Mouse (Mus musculus): ENCODE data around the gene Paxip1. TPM values are rescaled to one million over a fixed set of nuclear protein-coding genes. Genes with fewer than 3 reads are reported as not detected.

Paxip1 gene
- 33.2 and 33.4 TPM in 2 replicates for polyA plus RNA-seq (2012; rRNA removed)

DNA sequence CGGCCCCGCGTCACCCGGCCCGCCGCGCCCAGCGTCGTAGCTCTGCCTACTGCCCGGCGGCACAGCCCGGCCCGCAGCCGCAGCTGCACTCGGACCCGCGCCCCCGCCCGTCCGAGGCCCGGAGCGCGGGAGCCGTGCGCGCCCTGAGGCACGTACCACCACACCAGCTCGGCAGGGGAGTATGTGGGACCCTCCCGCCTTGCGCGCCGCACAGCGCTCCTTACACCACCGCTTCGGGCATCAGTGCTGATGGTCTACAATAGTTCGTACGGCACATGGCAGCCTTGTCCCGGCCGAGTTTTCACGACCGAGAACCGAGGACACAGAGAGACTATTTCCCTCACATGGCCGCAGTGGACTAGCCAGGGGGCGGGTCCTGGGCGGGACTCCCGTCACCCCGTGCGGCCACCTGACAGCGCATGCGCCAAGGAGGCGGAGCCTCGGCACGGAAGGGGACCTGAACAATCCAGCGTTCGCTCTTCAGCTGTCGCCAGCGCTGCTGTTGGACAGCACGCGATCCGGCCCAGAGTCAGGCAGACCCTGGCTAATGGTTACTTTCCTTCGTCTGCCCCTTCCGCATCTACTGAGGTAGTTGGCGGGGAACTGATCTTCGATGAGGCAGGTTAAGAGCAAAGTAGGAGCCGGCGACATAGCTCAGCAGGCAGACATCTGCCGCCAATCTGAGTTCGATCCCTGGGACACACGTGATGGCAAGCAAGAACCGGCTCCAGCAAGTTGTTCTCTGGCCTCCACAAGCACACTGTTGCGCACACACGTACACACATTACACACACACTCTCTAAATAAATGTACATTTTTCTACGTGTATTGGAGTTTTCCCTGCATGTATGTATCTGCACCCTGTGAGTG lies at the start of gene Paxip1:
Gene Paxip1, minus strand, starts transcription at position 389 of the 870 bp plus-strand sequence.
- TF ChIP-seq CTCF (IDR thresholded peaks at IDR 0.05; ENCODE audit: extremely low read depth, insufficient read depth, low read length) (no peak), POLR2A (IDR thresholded peaks at IDR 0.05; ENCODE audit: extremely low read depth, insufficient read depth, low read length) (peak; percentile 100)
- peaks cover 5% of the 10 kb centered on the region; the same call in 1 of the 2 replicates for H3K4me1 ChIP-seq (ENCODE audit: control insufficient read depth, insufficient read depth, low read length)

DNA sequence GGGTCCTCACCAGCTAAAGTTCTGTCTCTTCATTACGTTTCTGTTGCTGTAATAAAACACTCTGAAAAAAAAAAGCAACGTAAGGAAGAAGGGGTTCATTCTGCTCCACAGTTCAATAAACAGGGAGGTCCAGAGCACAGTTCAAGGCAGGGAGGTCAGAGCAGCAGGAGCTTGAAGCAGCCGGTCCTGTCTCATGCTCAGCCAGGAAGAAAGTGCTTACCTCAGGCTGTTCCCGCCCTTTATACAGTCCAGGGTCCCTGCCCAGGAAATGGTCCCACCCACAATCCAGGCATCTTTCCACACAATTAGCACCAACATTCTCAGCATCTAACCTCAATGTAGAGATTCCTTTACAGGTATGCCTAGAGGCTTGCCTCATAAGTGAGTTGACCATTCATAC lies 46.6 kb upstream of the Paxip1 start:
- no peak overlapping the region for H3K4me3 ChIP-seq (ENCODE audit: insufficient read depth, low read length)
- TF ChIP-seq CTCF (IDR thresholded peaks at IDR 0.05; ENCODE audit: extremely low read depth, insufficient read depth, low read length) (no peak), POLR2A (IDR thresholded peaks at IDR 0.05; ENCODE audit: extremely low read depth, insufficient read depth, low read length) (no peak)
- H3K4me1 ChIP-seq (ENCODE audit: control insufficient read depth, insufficient read depth, low read length), result no peaks in the 10 kb centered on the region
- H3K27ac ChIP-seq (ENCODE audit: insufficient read depth, low read length), result no peak overlapping the region

More for the DNA sequence above, at the start of gene Paxip1:
- peak within 1 kb of the TSS; percentile 86 for H3K27ac ChIP-seq (ENCODE audit: insufficient read depth, low read length)
- H3K4me3 ChIP-seq (ENCODE audit: insufficient read depth, low read length), result peak within 1 kb of the TSS; percentile 85

DNA sequence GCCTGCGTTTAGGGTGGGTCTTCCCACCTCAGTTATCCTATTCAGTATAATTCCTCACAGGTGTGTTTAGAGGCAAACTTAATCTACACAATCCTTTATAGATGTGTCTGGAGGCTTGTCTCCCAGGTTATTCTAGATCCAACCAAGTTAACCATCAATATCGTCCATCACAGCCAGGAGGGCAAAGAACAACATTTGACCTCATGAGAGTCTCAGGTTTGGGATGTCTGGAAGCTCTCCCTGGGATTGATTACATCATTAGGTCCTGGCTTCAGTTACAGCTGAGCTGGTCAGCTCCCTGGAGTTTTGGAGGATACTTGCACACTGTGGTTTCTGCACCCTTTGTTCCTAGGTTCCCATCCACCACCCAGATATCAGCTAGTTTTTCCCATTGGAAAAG lies 43.6 kb upstream of the Paxip1 start:
- no peak overlapping the region for H3K4me3 ChIP-seq (ENCODE audit: insufficient read depth, low read length)
- no peak overlapping the region for H3K27ac ChIP-seq (ENCODE audit: insufficient read depth, low read length)
- no peaks in the 10 kb centered on the region for H3K4me1 ChIP-seq (ENCODE audit: control insufficient read depth, insufficient read depth, low read length)
- no peak for TF ChIP-seq POLR2A (IDR thresholded peaks at IDR 0.05; ENCODE audit: extremely low read depth, insufficient read depth, low read length)
- no peak for TF ChIP-seq CTCF (IDR thresholded peaks at IDR 0.05; ENCODE audit: extremely low read depth, insufficient read depth, low read length)

DNA sequence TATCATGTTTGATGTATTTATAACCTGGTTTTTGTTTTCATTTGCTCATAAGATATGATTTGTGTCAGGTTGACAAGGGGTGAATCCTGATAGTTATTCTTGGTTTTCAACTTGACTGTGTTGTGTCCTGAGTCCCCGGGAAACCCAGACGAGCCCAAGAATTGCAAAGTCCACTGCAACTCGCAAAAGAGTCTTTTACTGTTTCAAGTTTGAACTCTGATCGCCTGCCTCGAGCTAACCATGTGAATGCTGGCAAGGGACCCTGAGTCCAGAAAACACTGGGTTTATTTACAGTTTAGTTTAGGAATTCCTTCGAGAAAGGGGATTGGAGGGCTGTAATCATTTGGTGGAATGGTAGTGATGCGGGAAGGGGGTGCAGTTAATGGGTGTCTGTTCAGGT lies 36.5 kb upstream of the Paxip1 start:
- Histone ChIP-seq H3K4me3 (ENCODE audit: insufficient read depth, low read length) (no peak overlapping the region), H3K27ac (ENCODE audit: insufficient read depth, low read length) (no peak overlapping the region), H3K4me1 (ENCODE audit: control insufficient read depth, insufficient read depth, low read length) (no peaks in the 10 kb centered on the region)
- TF ChIP-seq CTCF (IDR thresholded peaks at IDR 0.05; ENCODE audit: extremely low read depth, insufficient read depth, low read length), result no peak
- no peak for TF ChIP-seq POLR2A (IDR thresholded peaks at IDR 0.05; ENCODE audit: extremely low read depth, insufficient read depth, low read length)

DNA sequence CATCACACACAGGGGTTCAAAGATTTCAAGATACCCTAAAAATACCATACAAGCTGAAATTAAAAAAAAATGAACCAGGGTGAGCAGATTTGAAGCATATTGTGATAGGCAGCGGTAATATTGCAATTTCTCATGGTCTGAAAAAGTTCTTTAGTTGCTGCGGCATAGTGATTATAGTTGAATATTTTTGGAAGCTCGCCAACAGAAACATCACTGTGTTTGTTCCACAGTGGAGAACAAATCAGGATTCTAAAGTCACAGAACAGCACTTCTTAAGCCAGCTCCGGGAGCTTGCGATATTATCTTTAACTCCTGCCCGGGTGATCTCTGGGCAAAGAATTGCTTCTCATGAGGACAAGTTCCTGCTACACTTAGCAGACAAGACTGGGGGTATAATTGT lies 29.7 kb upstream of the Paxip1 start:
- no peak for TF ChIP-seq POLR2A (IDR thresholded peaks at IDR 0.05; ENCODE audit: extremely low read depth, insufficient read depth, low read length)
- no peak for TF ChIP-seq CTCF (IDR thresholded peaks at IDR 0.05; ENCODE audit: extremely low read depth, insufficient read depth, low read length)
- Histone ChIP-seq H3K27ac (ENCODE audit: insufficient read depth, low read length) (no peak overlapping the region), H3K4me1 (ENCODE audit: control insufficient read depth, insufficient read depth, low read length) (no peaks in the 10 kb centered on the region), H3K4me3 (ENCODE audit: insufficient read depth, low read length) (no peak overlapping the region)

DNA sequence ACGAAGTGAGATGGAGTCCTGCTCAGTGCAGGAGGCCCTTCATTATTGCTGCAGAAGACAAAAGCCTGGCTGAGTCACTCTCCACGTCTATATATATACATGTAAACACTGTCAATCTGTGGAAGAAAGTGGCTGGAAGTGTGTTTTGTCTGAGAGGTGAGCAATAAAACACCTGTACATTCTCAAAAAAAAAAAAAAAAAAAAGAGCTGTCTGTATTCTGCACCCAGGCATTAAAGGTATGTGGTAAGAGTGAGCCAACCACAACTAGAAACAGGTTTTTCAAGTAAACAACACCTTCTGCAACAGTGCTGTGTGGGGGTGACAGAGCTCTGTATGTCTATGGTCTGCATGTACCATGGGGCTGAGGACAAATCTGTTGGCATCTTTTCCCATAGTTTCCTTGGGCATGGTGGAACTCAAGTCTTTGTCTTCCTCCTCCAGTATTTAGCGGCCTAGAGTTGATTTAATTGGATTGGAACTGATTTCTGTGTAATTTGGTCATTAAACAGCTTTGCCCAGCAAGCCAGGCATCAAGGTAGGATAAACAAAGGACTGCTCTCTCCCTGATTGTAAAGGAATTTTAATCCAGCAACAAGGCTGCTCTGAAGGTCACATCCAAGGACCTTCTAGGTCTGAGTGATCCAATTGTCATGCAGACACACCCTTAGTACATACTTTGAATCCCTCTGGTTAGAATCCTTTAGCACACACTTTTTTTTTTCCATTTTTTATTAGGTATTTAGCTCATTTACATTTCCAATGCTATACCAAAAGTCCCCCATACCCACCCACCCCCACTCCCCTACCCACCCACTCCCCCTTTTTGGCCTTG lies 27.6 kb upstream of the Paxip1 start:
- Histone ChIP-seq H3K4me1 (ENCODE audit: control insufficient read depth, insufficient read depth, low read length) (no peaks in the 10 kb centered on the region), H3K4me3 (ENCODE audit: insufficient read depth, low read length) (no peak overlapping the region), H3K27ac (ENCODE audit: insufficient read depth, low read length) (no peak overlapping the region)
- TF ChIP-seq POLR2A (IDR thresholded peaks at IDR 0.05; ENCODE audit: extremely low read depth, insufficient read depth, low read length) (no peak), CTCF (IDR thresholded peaks at IDR 0.05; ENCODE audit: extremely low read depth, insufficient read depth, low read length) (no peak)

DNA sequence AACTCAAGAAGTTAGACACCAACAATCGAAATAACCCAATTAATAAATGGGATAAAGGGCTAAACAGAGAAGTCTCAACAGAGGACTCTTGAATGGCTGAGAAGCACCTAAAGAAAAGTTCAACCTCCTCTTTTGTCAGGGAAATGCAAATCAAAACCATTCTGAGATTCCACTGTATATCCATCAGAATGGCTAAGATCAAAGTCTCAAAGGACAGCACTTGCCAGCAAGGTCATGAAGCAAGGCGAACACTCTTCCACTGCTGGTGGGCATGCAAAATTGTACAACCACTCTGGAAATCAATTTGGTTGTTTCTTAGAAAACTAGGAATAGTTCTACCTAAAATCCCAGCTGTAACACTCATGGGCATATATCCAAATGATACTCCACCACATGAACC lies 22.8 kb upstream of the Paxip1 start:
- Histone ChIP-seq H3K4me3 (ENCODE audit: insufficient read depth, low read length) (no peak overlapping the region), H3K27ac (ENCODE audit: insufficient read depth, low read length) (no peak overlapping the region), H3K4me1 (ENCODE audit: control insufficient read depth, insufficient read depth, low read length) (no peaks in the 10 kb centered on the region)
- TF ChIP-seq POLR2A (IDR thresholded peaks at IDR 0.05; ENCODE audit: extremely low read depth, insufficient read depth, low read length), result no peak
- no peak for TF ChIP-seq CTCF (IDR thresholded peaks at IDR 0.05; ENCODE audit: extremely low read depth, insufficient read depth, low read length)

DNA sequence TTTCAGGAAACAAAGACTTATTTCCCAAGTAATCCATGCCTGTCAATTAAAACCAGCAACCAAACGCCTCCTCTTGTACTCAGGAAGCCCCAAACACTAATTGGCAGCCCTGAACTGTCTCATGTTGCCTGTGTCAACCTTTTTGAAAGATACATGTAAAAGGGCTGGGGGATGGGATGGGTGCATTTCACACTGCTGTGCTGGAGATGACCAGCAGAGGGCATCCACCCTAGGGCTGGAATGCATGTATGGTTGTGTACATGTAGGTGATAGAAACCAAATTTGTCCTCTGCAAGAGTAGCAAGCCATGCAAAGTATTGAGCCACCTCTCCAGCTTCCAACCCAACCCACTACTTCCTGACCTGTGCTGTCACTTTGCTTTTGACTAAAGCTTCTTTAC lies 2.4 kb upstream of the Paxip1 start:
- Histone ChIP-seq H3K4me1 (ENCODE audit: control insufficient read depth, insufficient read depth, low read length) (peaks cover 5% of the 10 kb centered on the region; the same call in 1 of the 2 replicates), H3K27ac (ENCODE audit: insufficient read depth, low read length) (no peak overlapping the region), H3K4me3 (ENCODE audit: insufficient read depth, low read length) (no peak overlapping the region)
- TF ChIP-seq POLR2A (IDR thresholded peaks at IDR 0.05; ENCODE audit: extremely low read depth, insufficient read depth, low read length) (no peak), CTCF (IDR thresholded peaks at IDR 0.05; ENCODE audit: extremely low read depth, insufficient read depth, low read length) (peak; percentile 84)

DNA sequence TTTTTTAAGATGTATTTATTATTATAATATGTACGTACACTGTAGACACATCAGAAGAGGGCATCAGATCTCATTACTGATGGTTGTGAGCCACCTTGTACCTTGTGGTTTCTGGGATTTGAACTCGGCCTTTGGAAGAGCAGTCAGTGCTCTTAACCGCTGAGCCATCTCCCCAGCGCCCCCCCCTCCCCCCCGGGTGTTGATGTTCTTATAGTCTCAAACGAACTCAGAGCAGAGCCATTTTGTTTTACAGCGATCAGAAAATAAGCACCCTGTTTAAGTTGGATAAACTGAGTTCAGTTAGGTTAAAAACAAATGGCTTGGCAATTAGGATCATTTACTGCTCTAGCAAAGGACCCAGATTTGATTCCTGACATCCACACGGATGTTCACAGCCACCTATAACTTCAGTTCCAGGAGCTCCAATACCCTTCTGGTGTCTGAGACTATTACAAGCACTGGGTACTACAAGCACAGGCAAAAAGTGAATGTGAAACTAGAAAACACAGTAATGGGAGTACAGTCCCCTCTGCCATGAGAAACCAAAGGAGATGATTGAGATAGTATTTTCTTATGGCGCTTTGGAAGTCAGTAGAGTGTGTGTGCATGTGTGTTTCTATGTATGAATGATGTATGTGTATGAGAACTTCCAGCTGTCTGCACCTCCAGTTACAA lies 1.2 kb upstream of the Paxip1 start:
- H3K4me3 ChIP-seq (ENCODE audit: insufficient read depth, low read length), result no peak overlapping the region; the same call in 1 of the 2 replicates
- H3K27ac ChIP-seq (ENCODE audit: insufficient read depth, low read length), result no peak overlapping the region
- peaks cover 5% of the 10 kb centered on the region; the same call in 1 of the 2 replicates for H3K4me1 ChIP-seq (ENCODE audit: control insufficient read depth, insufficient read depth, low read length)
- TF ChIP-seq POLR2A (IDR thresholded peaks at IDR 0.05; ENCODE audit: extremely low read depth, insufficient read depth, low read length), result no peak
- no peak for TF ChIP-seq CTCF (IDR thresholded peaks at IDR 0.05; ENCODE audit: extremely low read depth, insufficient read depth, low read length)
